Mouse (Mus musculus): ENCODE measurements at regions not wholly inside any gene's neighbourhood (a gene's known extent, or its start where the extent isn't known, plus 50 kb on each side); places are given as distances from the start of the nearest gene placed in this dataset.

- no peak for TF ChIP-seq CTCF (IDR thresholded peaks at IDR 0.05; ENCODE audit: extremely low read depth, insufficient read length, insufficient replicate concordance, low read depth, low read length)
- TF ChIP-seq POLR2A (IDR thresholded peaks at IDR 0.05; ENCODE audit: low read depth, low read length): no peak
Observed at GRCm38 (mm10) chr14:72146381-72146780, 345.3 kb downstream of the Gm9195 start.
